Comparison of ENCODE assay signal across 8 mouse cellular contexts in the genomic region with DNA sequence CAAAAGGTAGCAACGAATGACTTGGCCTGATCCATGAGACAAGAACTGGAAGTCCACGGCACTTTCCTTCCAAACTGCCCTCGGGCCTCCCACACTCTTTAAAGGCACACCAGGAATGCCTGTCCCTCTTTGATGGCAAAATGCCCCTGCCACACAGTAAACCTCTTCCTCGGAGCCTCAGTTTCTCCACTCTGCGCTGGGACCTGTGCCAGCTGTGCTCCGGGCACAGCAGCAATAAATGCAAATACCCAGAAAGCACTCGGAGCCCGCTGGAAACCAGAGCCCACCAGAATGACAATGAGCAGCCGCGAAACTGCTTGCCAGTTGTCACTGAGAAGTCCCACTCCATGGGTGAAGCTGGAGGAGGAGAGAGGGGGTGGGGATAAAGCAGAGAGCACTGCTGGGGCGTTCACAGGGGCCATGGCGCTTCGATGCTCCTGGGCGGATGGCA. TPM values are rescaled to one million over a fixed set of nuclear protein-coding genes. Genes with fewer than 3 reads are reported as not detected.
DNase-seq lines count a peak whose midpoint lies in the region; ATAC-seq and TF ChIP-seq lines count a peak whose summit lies in the region.

No protein-coding gene starts in this region.

- no peak for ATAC-seq in embryonic facial prominence, embryonic 12.5 days (ENCODE audit: insufficient number of reproducible peaks, insufficient read depth, low FRiP score, low TSS enrichment)
- peak; percentile 41; the same call in 1 of the 2 replicates for ATAC-seq in hindbrain, embryonic 14.5 days (ENCODE audit: low FRiP score)
- ATAC-seq in neural tube, embryonic 12.5 days (ENCODE audit: low FRiP score, low read depth), result 0 out of 2 replicates have a peak, but pooled peaks have one; percentile 15

- H3K79me2 ChIP-seq in liver, adult 2 months (ENCODE audit: control insufficient read depth, insufficient read depth, low read length), result peaks cover 8% of the 10 kb centered on the region; the same call in 1 of the 2 replicates

- H3K27me3 ChIP-seq in liver, adult 2 months (ENCODE audit: control insufficient read depth, insufficient read depth, low read length), result no peaks in the 10 kb centered on the region
- H3K27me3 ChIP-seq in embryonic facial prominence, embryonic 12.5 days, result no peaks in the 10 kb centered on the region
- no peaks in the 10 kb centered on the region for H3K27me3 ChIP-seq in hindbrain, embryonic 14.5 days (ENCODE audit: control insufficient read depth, insufficient read depth, low read length)
- H3K27me3 ChIP-seq in neural tube, embryonic 12.5 days (replicated peaks), result no peaks in the 10 kb centered on the region

- peak overlapping the region; percentile 35 for H3K9ac ChIP-seq in liver, adult 2 months (ENCODE audit: low read depth, low read length)
- H3K9ac ChIP-seq in embryonic facial prominence, embryonic 12.5 days, result peak overlapping the region; percentile 4; the same call in 1 of the 2 replicates
- H3K9ac ChIP-seq in hindbrain, embryonic 14.5 days, result peak overlapping the region; percentile 51; the same call in 1 of the 2 replicates
- H3K9ac ChIP-seq in neural tube, embryonic 12.5 days, result peak overlapping the region; percentile 45

- H3K4me1 ChIP-seq in liver, adult 2 months (ENCODE audit: control insufficient read depth, insufficient read depth, low read length), result peaks cover 57% of the 10 kb centered on the region
- H3K4me1 ChIP-seq in embryonic facial prominence, embryonic 12.5 days, result peaks cover 71% of the 10 kb centered on the region
- H3K4me1 ChIP-seq in hindbrain, embryonic 14.5 days (replicated peaks; ENCODE audit: control insufficient read depth, insufficient read depth, low read length), result peaks cover 86% of the 10 kb centered on the region
- H3K4me1 ChIP-seq in neural tube, embryonic 12.5 days, result peaks cover 88% of the 10 kb centered on the region

- 63% methylated on average over 14 of the region's 14 CpGs for WGBS in liver, adult 2 months
- WGBS in embryonic facial prominence, embryonic 12.5 days, result 44% methylated on average over 14 of the region's 14 CpGs
- 22% methylated on average over 14 of the region's 14 CpGs for WGBS in hindbrain, embryonic 14.5 days
- WGBS in neural tube, embryonic 12.5 days, result 26% methylated on average over 14 of the region's 14 CpGs

- no peak for TF ChIP-seq POLR2A in liver, adult 2 months (IDR thresholded peaks at IDR 0.05; ENCODE audit: extremely low read depth, insufficient read depth, low read length)

- H3K9me3 ChIP-seq in embryonic facial prominence, embryonic 12.5 days, result no peaks in the 10 kb centered on the region
- H3K9me3 ChIP-seq in hindbrain, embryonic 14.5 days (ENCODE audit: control insufficient read depth, low read length), result no peaks in the 10 kb centered on the region
- no peaks in the 10 kb centered on the region for H3K9me3 ChIP-seq in neural tube, embryonic 12.5 days

- no peak overlapping the region for H3K4me3 ChIP-seq in liver, adult 2 months (ENCODE audit: insufficient read depth, low read depth, low read length)
- H3K4me3 ChIP-seq in embryonic facial prominence, embryonic 12.5 days, result no peak overlapping the region
- no peak overlapping the region for H3K4me3 ChIP-seq in hindbrain, embryonic 14.5 days (replicated peaks; ENCODE audit: low read length)
- no peak overlapping the region for H3K4me3 ChIP-seq in neural tube, embryonic 12.5 days

- no peak overlapping the region for H3K4me2 ChIP-seq in embryonic facial prominence, embryonic 12.5 days (replicated peaks)
- H3K4me2 ChIP-seq in hindbrain, embryonic 14.5 days (replicated peaks), result peak overlapping the region; percentile 28
- peak overlapping the region; percentile 40 for H3K4me2 ChIP-seq in neural tube, embryonic 12.5 days (replicated peaks)

- TF ChIP-seq CTCF in liver, adult 2 months (IDR thresholded peaks at IDR 0.05; ENCODE audit: low read depth, low read length), result no peak

- peak overlapping the region; percentile 63 for H3K27ac ChIP-seq in liver, adult 2 months (replicated peaks; ENCODE audit: insufficient read depth, low read depth, low read length)
- peak overlapping the region; percentile 91 for H3K27ac ChIP-seq in embryonic facial prominence, embryonic 12.5 days
- peak overlapping the region; percentile 92 for H3K27ac ChIP-seq in hindbrain, embryonic 14.5 days
- peak overlapping the region; percentile 86 for H3K27ac ChIP-seq in neural tube, embryonic 12.5 days

- DNase-seq in liver, adult 2 months (ENCODE audit: extremely low read depth, low read depth, low spot score), result no peak
- DNase-seq in liver, result no peak
- DNase-seq in hindbrain, embryonic 14.5 days (ENCODE audit: low spot score), result peak; percentile 59
- no peak for DNase-seq in layer of hippocampus, adult 18-20 months (ENCODE audit: low spot score in 2 of 2)
- no peak for DNase-seq in embryo, embryonic 10.5 days (ENCODE audit: low spot score)
- DNase-seq in left cerebral cortex, adult 9 months (ENCODE audit: low spot score in 2 of 2), result no peak

- no peaks in the 10 kb centered on the region for H3K36me3 ChIP-seq in liver, adult 2 months (ENCODE audit: control insufficient read depth, insufficient read depth, low read length)
- no peaks in the 10 kb centered on the region for H3K36me3 ChIP-seq in embryonic facial prominence, embryonic 12.5 days
- no peaks in the 10 kb centered on the region for H3K36me3 ChIP-seq in hindbrain, embryonic 14.5 days (replicated peaks; ENCODE audit: control insufficient read depth, insufficient read depth)
- H3K36me3 ChIP-seq in neural tube, embryonic 12.5 days, result no peaks in the 10 kb centered on the region

RNA-seq across cellular contexts. Expression of gene Tpcn1, which starts 20.7 kb away (rescaled TPM):
- total RNA-seq in liver, adult 2 months (2014; rRNA removed), result 7.6 and 11.5 TPM in 2 replicates
- 51.9 and 78.1 TPM in 2 replicates for polyA plus RNA-seq in liver, adult 2 months (2012; rRNA removed)
- 17.4 and 18.9 TPM in 2 replicates for polyA plus RNA-seq in embryonic facial prominence, embryonic 12.5 days (2016; fragmentation: Nextera tagmentation; extraction: Ambion mirVana)
- 13.4 and 15.7 TPM in 2 replicates for polyA plus RNA-seq in hindbrain, embryonic 14.5 days (2014; fragmentation: Nextera tagmentation; extraction: Ambion mirVana)
- 19.4 and 21.7 TPM in 2 replicates for polyA plus RNA-seq in neural tube, embryonic 12.5 days (2016; fragmentation: Nextera tagmentation; extraction: Ambion mirVana)
- total RNA-seq in layer of hippocampus, adult 18-20 months (2021), result 10 to 100 TPM; 33.9 to 37.0 TPM

RNA-seq across cellular contexts. Expression of gene Iqcd, which starts 21.0 kb away (rescaled TPM):
- total RNA-seq in liver, adult 2 months (2014; rRNA removed), result 0.09 TPM in 1 of 2 replicates, not detected in the other
- polyA plus RNA-seq in liver, adult 2 months (2012; rRNA removed), result 0.15 and 0.22 TPM in 2 replicates
- polyA plus RNA-seq in embryonic facial prominence, embryonic 12.5 days (2016; fragmentation: Nextera tagmentation; extraction: Ambion mirVana), result 0.65 and 0.70 TPM in 2 replicates
- 1.5 and 1.9 TPM in 2 replicates for polyA plus RNA-seq in hindbrain, embryonic 14.5 days (2014; fragmentation: Nextera tagmentation; extraction: Ambion mirVana)
- polyA plus RNA-seq in neural tube, embryonic 12.5 days (2016; fragmentation: Nextera tagmentation; extraction: Ambion mirVana), result 0.70 and 0.93 TPM in 2 replicates
- total RNA-seq in layer of hippocampus, adult 18-20 months (2021), result 1 to 10 TPM in 1 of 2 experiments, under 1 TPM in 1; 0.99 to 1.0 TPM

RNA-seq across cellular contexts. Expression of gene Rita1, which starts 44.6 kb away (rescaled TPM):
- 4.4 and 5.9 TPM in 2 replicates for total RNA-seq in liver, adult 2 months (2014; rRNA removed)
- 9.1 and 10.5 TPM in 2 replicates for polyA plus RNA-seq in liver, adult 2 months (2012; rRNA removed)
- 16.7 and 17.5 TPM in 2 replicates for polyA plus RNA-seq in embryonic facial prominence, embryonic 12.5 days (2016; fragmentation: Nextera tagmentation; extraction: Ambion mirVana)
- 20.1 and 20.6 TPM in 2 replicates for polyA plus RNA-seq in hindbrain, embryonic 14.5 days (2014; fragmentation: Nextera tagmentation; extraction: Ambion mirVana)
- polyA plus RNA-seq in neural tube, embryonic 12.5 days (2016; fragmentation: Nextera tagmentation; extraction: Ambion mirVana), result 19.1 and 20.1 TPM in 2 replicates
- total RNA-seq in layer of hippocampus, adult 18-20 months (2021), result 10 to 100 TPM; 27.5 to 29.5 TPM

RNA-seq across cellular contexts. Expression of gene Ddx54, which starts 44.8 kb away (rescaled TPM):
- total RNA-seq in liver, adult 2 months (2014; rRNA removed), result 15.2 and 19.8 TPM in 2 replicates
- 24.2 and 24.6 TPM in 2 replicates for polyA plus RNA-seq in liver, adult 2 months (2012; rRNA removed)
- polyA plus RNA-seq in embryonic facial prominence, embryonic 12.5 days (2016; fragmentation: Nextera tagmentation; extraction: Ambion mirVana), result 50.9 and 53.1 TPM in 2 replicates
- polyA plus RNA-seq in hindbrain, embryonic 14.5 days (2014; fragmentation: Nextera tagmentation; extraction: Ambion mirVana), result 27.8 and 29.8 TPM in 2 replicates
- polyA plus RNA-seq in neural tube, embryonic 12.5 days (2016; fragmentation: Nextera tagmentation; extraction: Ambion mirVana), result 57.8 and 58.3 TPM in 2 replicates
- 10 to 100 TPM; 39.3 to 40.5 TPM for total RNA-seq in layer of hippocampus, adult 18-20 months (2021)

RNA-seq across cellular contexts. Expression of gene Slc8b1, which starts 56.8 kb away (rescaled TPM):
- 40.6 and 78.9 TPM in 2 replicates for total RNA-seq in liver, adult 2 months (2014; rRNA removed)
- polyA plus RNA-seq in liver, adult 2 months (2012; rRNA removed), result 47.6 and 52.4 TPM in 2 replicates
- polyA plus RNA-seq in embryonic facial prominence, embryonic 12.5 days (2016; fragmentation: Nextera tagmentation; extraction: Ambion mirVana), result 5.4 and 6.4 TPM in 2 replicates
- 1.3 and 1.4 TPM in 2 replicates for polyA plus RNA-seq in hindbrain, embryonic 14.5 days (2014; fragmentation: Nextera tagmentation; extraction: Ambion mirVana)
- 5.6 and 6.9 TPM in 2 replicates for polyA plus RNA-seq in neural tube, embryonic 12.5 days (2016; fragmentation: Nextera tagmentation; extraction: Ambion mirVana)
- 10 to 100 TPM in 1 of 2 experiments, 1 to 10 TPM in 1; 7.8 to 11.8 TPM for total RNA-seq in layer of hippocampus, adult 18-20 months (2021)
